Mouse (Mus musculus): ENCODE data around the gene Dnal4.

The Dnal4 gene

DNA sequence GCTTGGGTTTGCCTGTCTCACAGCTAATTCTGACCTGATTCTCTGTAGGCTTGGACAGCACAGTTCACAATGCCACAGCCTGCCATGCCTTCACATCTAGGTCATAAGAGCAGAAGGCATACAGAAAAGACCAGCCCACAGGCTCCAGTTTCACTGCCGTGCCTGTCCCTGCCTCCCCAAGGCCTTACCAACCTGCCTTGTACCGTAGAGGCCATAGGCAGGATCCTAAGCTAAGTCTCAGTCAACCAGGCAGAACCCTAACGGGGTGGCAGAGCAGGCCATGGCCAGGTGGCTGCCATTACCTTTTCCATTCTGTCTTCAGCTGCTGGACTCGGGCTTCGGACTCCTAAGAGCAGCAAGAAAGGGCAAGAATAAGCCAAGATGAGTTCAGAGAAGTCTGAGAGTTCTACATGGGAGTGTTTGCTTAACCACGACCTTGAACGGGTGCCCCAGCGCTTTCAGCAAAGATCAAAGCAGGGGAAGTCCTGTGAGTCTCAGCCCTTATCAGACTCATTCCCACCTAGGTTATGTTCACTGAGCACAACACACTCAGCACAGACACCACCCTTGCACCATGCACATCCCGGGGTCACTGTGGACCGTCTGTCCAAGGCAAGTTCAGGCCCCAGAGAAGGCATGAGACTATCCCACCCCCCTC, 48.8 kb downstream of the Dnal4 start:
- no peak for DNase-seq

DNA sequence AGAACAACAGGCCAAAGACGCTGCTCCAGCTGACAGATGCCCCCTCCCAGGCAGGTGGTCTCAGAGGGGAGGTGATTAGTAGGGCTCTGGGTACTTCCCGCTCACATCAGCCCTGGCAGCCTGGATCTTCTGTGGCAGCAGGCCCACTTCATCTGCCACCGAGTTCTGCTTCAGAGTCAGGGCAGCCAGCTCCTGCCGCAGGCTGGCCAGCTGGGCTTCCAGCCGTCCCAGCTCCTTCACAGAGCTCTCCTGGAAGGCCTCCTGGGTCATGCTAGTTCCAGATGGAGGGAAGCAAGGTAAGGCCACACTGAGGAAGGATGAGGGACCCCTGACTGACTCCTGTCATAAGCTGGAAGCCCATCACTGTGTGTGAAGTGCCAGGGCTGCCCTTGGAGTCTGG, 49.3 kb downstream of the Dnal4 start:
- no peak for DNase-seq

DNA sequence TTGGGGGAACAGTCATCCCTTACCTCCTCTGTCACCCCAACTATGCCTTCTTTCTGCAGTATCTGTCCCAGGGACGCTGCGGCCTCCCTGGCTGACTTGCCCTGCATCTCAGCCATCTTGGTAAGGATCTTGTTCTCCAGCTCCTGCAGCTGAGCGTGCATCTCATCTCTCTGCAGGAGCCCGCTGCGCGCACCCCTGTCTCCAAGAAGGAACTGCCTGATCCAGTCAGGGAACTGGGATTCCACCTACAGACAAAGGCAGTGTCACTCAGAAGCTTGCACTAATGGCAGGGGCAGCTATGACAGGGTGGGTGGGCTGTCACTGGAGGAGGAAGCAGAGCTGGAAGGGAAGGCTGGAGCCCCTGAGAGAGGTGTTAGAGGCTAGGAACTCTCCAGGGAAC, 49.8 kb downstream of the Dnal4 start:
- no peak for DNase-seq

DNA sequence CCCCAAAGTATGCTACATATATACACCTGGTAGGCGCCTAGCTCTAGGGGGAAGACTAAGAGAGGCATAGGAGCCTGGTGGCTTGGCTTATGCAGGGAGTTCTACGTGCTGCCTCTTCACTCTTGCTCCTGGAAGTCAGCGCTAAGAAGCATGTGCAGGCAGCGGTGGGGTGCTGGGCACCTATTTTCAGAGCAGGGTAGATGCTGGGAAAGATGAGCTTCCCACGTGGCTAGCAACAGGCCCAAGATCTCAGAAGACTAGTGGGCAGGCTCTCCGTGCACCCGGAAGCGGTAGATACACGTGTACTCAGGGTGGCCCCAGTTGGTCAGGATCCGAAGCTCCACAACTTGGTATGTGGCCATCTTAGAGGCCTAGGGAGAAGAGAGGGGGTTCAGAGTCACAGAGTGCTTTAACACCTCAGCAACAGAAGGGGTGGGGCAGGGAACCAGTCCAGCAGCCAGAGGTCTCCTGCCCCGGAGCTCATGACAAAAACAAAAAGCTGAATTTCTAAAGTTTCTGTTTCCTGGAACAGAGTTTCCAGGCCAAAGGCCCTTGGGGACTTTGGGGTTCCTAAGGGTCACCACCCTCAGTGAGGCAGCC, 52.4 kb downstream of the Dnal4 start:
- DNase-seq: no peak

DNA sequence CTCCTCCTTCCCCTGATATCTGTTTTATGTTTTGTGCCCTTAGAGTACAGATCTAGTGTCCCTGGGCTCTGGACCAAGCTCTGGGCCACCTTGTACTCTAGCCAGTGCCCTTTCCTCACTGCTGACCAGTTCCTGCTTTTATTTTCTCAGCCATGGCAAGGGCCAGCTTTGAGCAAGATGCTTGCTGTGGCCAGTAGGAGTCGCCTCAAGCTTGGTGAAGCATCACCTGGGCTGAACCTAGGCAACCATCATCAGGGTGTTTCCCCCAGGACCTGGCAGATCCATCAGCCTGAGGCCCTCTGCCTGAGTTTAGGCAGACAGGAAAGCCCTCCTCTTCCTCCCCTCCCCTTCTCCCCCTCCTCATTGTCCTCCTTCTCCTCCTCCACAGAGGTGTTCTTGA, 54.2 kb downstream of the Dnal4 start:
- peak; percentile 62 for DNase-seq

DNA sequence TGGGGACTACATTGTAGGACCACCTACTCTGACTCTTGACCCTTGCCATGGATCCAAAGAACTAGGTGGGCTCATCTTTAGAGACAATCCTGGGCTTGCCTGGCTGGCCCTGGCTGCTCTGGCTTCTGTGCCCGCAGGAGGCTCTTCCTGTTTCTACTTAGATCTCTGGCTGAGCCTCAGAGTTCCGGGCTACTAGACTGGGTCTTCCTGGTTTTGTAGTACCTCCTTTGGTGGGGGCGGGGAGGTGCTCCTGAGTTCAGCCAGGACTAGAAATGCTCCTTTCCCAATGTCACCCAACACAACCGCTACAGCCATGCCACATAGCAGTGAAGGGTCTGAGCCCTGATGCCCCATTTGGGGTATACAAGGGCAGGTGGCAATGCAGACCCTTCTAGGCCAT, 56.9 kb downstream of the Dnal4 start:
- DNase-seq: no peak

DNA sequence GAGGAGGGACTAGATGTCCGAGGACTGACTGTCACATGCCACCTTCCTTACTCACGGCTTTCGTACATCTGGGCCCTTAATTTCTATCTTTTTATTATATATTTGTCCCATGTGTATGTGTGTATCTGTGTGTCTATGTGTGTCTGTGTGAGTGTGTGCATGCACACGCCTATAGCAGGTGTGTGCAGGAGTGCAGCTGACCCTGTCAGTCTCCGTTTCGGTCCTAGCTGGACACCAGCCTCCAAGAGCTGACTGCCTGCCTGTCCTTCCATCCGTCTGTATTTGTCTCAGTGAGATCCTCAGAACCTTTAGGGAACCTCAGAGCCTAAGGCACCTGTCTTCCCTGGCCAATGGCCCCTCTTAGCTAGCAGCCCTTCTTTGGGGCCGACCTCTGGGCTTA, 57.4 kb downstream of the Dnal4 start:
- no peak for DNase-seq

DNA sequence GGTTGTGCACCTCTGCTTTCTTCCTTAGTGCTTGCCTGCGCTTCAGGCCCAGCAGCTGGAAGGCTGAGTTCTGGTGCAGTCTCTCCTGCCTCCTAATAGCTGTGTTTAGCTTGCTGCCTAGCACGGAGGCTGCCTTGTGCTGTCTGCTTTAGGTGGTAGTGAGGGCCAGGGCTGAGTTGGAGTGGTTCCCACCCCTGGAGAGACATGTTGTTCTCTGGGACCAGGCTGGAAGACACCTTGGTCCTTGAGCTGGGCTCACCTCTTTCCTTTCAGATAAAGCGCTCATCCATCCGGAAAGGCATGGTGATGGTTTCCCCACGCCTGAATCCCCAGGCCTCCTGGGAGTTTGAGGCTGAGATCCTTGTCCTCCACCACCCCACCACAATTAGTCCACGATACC, 60.9 kb downstream of the Dnal4 start:
- no peak for DNase-seq

DNA sequence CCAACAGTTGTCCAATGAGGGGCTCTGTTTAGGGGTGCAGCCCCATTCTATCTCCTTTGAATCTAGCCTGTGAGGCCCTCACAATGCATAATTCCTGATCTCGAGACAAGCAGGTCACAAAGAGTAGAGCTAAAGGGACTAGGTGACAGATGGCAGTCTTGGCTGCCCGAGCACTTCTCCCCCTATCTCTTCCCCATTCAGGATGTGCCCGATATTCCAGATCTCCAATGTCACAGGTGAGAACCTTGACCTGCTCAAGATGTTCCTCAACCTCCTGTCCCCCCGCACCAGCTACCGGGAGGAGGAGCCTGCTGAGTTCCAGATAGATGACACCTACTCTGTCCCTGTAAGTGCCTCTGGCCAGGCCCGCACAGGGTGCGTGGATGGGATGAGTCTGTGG, 62.0 kb downstream of the Dnal4 start:
- no peak for DNase-seq
